Mouse (Mus musculus): ENCODE data around the gene Nadk. TPM values are rescaled to one million over a fixed set of nuclear protein-coding genes. Genes with fewer than 3 reads are reported as not detected.
"Not testable (repeated sequence)": the region's sequence is repeated elsewhere in the genome, so short reads cannot be mapped to it uniquely, and the experiment has no call there.

The Nadk gene
- polyA plus RNA-seq, 1 experiment, result 83.0 TPM

DNA sequence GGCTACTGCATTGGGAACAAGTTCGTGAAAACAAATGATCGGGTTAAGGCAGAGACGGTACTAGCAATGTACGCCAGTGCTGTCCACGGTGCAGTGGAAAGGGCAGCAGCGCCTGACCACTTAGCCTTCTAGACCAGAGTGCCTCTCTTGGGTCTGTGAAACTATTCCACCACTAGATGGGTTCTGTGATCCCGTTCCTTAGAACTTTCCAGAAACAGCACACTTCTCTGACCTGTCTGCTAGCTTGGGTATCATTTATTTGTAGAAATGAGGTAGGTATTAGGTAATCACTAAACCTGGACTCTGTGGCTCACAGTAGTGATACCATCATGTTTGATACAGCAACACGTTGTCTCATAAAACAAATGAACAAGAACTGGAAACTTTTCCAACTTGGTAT is 4.4 kb downstream of the Nadk start:
- H3K79me2 ChIP-seq (ENCODE audit: control insufficient read depth, insufficient read depth), result peaks cover 75% of the 10 kb centered on the region
- no peak for TF ChIP-seq USF1 (IDR thresholded peaks at IDR 0.05; ENCODE audit: low read depth)
- TF ChIP-seq TCF12 (IDR thresholded peaks at IDR 0.05; ENCODE audit: insufficient read depth, poor library complexity, severe bottlenecking), result no peak
- no peak for TF ChIP-seq REST (IDR thresholded peaks at IDR 0.05; ENCODE audit: insufficient read depth, insufficient read length)
- no peak for TF ChIP-seq TCF3 (IDR thresholded peaks at IDR 0.05; ENCODE audit: insufficient read length, low read depth)
- no peak for TF ChIP-seq E2F4 (IDR thresholded peaks at IDR 0.05; ENCODE audit: insufficient read depth)
- TF ChIP-seq CEBPB (IDR thresholded peaks at IDR 0.05; ENCODE audit: insufficient read depth, poor library complexity, severe bottlenecking), result no peak
- no peak for TF ChIP-seq SRF (IDR thresholded peaks at IDR 0.05; ENCODE audit: control insufficient read depth, insufficient read length, low read depth)
- TF ChIP-seq POLR2AphosphoS2 (IDR thresholded peaks at IDR 0.05; ENCODE audit: insufficient read length, low read depth), result no peak
- no peak for TF ChIP-seq MYOG (IDR thresholded peaks at IDR 0.05; ENCODE audit: control insufficient read depth in 1 of 3, insufficient read depth in 1 of 3, insufficient read length in 2 of 3, low read depth in 2 of 3)
- no peak for TF ChIP-seq MYOD1 (IDR thresholded peaks at IDR 0.05; ENCODE audit: control insufficient read depth in 1 of 3, insufficient read length in 2 of 3, low read depth in 2 of 3)
- no peak for TF ChIP-seq POLR2A (IDR thresholded peaks at IDR 0.05; ENCODE audit: insufficient read length, low read depth)
- TF ChIP-seq MAX (IDR thresholded peaks at IDR 0.05; ENCODE audit: low read depth), result no peak
- H3ac ChIP-seq (ENCODE audit: control insufficient read depth, insufficient read length), result no peak overlapping the region
- H3K36me3 ChIP-seq (ENCODE audit: control insufficient read depth, insufficient read depth), result no peaks in the 10 kb centered on the region
- no peak overlapping the region for H3K4me2 ChIP-seq (ENCODE audit: low read depth)
- H3K27me3 ChIP-seq (ENCODE audit: control insufficient read depth, insufficient read depth, insufficient read length), result no peaks in the 10 kb centered on the region
- H3K4me3 ChIP-seq, result no peak overlapping the region

DNA sequence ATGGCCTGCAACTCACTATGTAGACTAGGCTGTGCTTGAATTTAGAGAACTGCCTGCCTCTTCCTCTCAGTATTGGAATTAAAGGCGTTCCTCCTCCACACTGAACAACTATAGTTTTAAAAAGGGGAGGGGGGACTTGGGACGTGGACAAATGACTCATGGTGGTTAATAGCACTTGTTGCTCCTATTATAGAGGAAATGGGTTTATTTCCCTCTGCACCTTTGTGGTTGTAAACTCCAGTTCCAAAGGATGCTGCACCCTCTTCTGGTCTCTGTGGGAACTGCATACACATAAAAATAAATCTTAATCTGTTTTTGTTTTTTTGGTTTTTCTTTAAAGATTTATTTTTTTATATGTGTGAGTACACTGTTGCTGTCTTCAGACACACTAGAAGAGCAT is 6.0 kb downstream of the Nadk start:
- H3K4me2 ChIP-seq (ENCODE audit: low read depth), result no peak overlapping the region
- no peak overlapping the region for H3K4me3 ChIP-seq
- no peaks in the 10 kb centered on the region for H3K36me3 ChIP-seq (ENCODE audit: control insufficient read depth, insufficient read depth)
- TF ChIP-seq SRF (IDR thresholded peaks at IDR 0.05; ENCODE audit: control insufficient read depth, insufficient read length, low read depth), result no peak
- TF ChIP-seq CEBPB (IDR thresholded peaks at IDR 0.05; ENCODE audit: insufficient read depth, poor library complexity, severe bottlenecking), result no peak
- no peaks in the 10 kb centered on the region for H3K27me3 ChIP-seq (ENCODE audit: control insufficient read depth, insufficient read depth, insufficient read length)
- peaks cover 91% of the 10 kb centered on the region for H3K79me2 ChIP-seq (ENCODE audit: control insufficient read depth, insufficient read depth)
- no peak overlapping the region for H3ac ChIP-seq (ENCODE audit: control insufficient read depth, insufficient read length)

DNA sequence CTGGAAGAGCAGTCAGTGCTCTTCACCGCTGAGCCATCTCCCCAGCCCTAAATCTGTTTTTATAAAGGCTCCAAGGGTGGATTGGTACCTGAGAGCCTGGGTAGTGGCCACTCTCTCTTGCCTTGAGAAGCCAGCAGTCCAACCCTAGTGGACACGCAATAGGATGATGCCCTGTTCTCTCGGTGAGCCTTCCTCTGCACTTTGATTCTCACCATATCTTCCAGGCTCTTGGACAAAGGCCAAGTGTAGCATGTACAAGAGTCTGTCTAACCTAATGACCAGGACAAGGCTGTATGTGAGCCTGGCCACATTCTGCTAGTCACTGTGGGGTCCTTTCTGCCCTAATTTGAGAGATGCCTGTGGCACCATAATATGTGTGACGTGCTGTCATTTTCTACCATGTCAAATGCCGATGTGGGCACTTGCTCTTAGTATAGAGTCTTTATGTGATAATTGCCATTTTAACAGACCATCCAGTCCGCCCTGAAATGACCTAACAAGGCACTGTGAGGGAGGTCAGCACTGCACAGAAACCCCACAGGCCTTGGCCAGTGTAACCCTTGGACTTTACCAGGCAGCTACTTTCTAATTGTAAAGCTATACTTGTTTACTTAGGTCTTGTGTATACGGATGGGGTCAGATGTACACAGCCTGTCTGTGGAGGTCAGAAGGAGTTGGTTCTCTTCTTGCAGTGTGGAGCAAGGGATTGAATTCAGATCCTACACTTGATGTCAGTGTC is 6.6 kb downstream of the Nadk start:
- Histone ChIP-seq H3K36me3 (ENCODE audit: control insufficient read depth, insufficient read depth) (no peaks in the 10 kb centered on the region), H3K79me2 (ENCODE audit: control insufficient read depth, insufficient read depth) (peaks cover 98% of the 10 kb centered on the region), H3ac (ENCODE audit: control insufficient read depth, insufficient read length) (no peak overlapping the region), H3K4me2 (ENCODE audit: low read depth) (no peak overlapping the region), H3K4me3 (no peak overlapping the region), H3K27me3 (ENCODE audit: control insufficient read depth, insufficient read depth, insufficient read length) (no peaks in the 10 kb centered on the region)
- TF ChIP-seq TCF3 (IDR thresholded peaks at IDR 0.05; ENCODE audit: insufficient read length, low read depth), result no peak
- TF ChIP-seq POLR2A (IDR thresholded peaks at IDR 0.05; ENCODE audit: insufficient read length, low read depth), result no peak
- TF ChIP-seq CEBPB (IDR thresholded peaks at IDR 0.05; ENCODE audit: insufficient read depth, poor library complexity, severe bottlenecking), result no peak
- TF ChIP-seq MYOD1 (IDR thresholded peaks at IDR 0.05; ENCODE audit: control insufficient read depth in 1 of 3, insufficient read length in 2 of 3, low read depth in 2 of 3), result no peak
- TF ChIP-seq POLR2AphosphoS2 (IDR thresholded peaks at IDR 0.05; ENCODE audit: insufficient read length, low read depth), result no peak
- no peak for TF ChIP-seq MYOG (IDR thresholded peaks at IDR 0.05; ENCODE audit: control insufficient read depth in 1 of 3, insufficient read depth in 1 of 3, insufficient read length in 2 of 3, low read depth in 2 of 3)
- TF ChIP-seq SRF (IDR thresholded peaks at IDR 0.05; ENCODE audit: control insufficient read depth, insufficient read length, low read depth), result no peak
- TF ChIP-seq MAX (IDR thresholded peaks at IDR 0.05; ENCODE audit: low read depth), result no peak

DNA sequence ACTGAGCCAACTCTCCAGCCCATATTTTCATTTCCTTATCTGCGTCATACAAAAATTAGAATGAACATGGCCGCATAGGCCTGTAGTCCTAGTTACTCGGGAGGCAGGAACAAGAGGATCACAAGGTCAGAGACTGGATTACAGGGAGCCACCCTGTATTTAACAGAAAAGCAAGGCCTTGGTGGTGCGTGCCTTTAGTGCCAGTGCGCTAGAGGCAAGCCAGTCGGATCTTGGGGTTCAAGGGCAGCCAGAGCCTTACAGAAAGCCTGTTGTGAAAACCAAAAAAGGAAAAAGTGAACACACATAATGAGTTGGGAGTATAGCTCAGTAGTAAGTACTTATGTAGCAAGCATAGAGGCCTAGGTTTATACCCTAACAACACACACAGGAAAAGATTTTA is 7.6 kb downstream of the Nadk start:
- no peaks in the 10 kb centered on the region for H3K27me3 ChIP-seq (ENCODE audit: control insufficient read depth, insufficient read depth, insufficient read length)
- no peak overlapping the region for H3K4me3 ChIP-seq
- no peak overlapping the region for H3ac ChIP-seq (ENCODE audit: control insufficient read depth, insufficient read length)
- H3K4me2 ChIP-seq (ENCODE audit: low read depth), result no peak overlapping the region
- H3K79me2 ChIP-seq (ENCODE audit: control insufficient read depth, insufficient read depth), result peaks cover 97% of the 10 kb centered on the region
- no peaks in the 10 kb centered on the region for H3K36me3 ChIP-seq (ENCODE audit: control insufficient read depth, insufficient read depth)
- TF ChIP-seq E2F4 (IDR thresholded peaks at IDR 0.05; ENCODE audit: insufficient read depth) (no peak), SRF (IDR thresholded peaks at IDR 0.05; ENCODE audit: control insufficient read depth, insufficient read length, low read depth) (no peak), REST (IDR thresholded peaks at IDR 0.05; ENCODE audit: insufficient read depth, insufficient read length) (no peak), TCF12 (IDR thresholded peaks at IDR 0.05; ENCODE audit: insufficient read depth, poor library complexity, severe bottlenecking) (no peak), MYOD1 (IDR thresholded peaks at IDR 0.05; ENCODE audit: control insufficient read depth in 1 of 3, insufficient read length in 2 of 3, low read depth in 2 of 3) (no peak), CEBPB (IDR thresholded peaks at IDR 0.05; ENCODE audit: insufficient read depth, poor library complexity, severe bottlenecking) (no peak), MAX (IDR thresholded peaks at IDR 0.05; ENCODE audit: low read depth) (no peak), POLR2A (IDR thresholded peaks at IDR 0.05; ENCODE audit: insufficient read length, low read depth) (no peak), POLR2AphosphoS2 (IDR thresholded peaks at IDR 0.05; ENCODE audit: insufficient read length, low read depth) (no peak), MYOG (IDR thresholded peaks at IDR 0.05; ENCODE audit: control insufficient read depth in 1 of 3, insufficient read depth in 1 of 3, insufficient read length in 2 of 3, low read depth in 2 of 3) (no peak), USF1 (IDR thresholded peaks at IDR 0.05; ENCODE audit: low read depth) (no peak), TCF3 (IDR thresholded peaks at IDR 0.05; ENCODE audit: insufficient read length, low read depth) (no peak)

DNA sequence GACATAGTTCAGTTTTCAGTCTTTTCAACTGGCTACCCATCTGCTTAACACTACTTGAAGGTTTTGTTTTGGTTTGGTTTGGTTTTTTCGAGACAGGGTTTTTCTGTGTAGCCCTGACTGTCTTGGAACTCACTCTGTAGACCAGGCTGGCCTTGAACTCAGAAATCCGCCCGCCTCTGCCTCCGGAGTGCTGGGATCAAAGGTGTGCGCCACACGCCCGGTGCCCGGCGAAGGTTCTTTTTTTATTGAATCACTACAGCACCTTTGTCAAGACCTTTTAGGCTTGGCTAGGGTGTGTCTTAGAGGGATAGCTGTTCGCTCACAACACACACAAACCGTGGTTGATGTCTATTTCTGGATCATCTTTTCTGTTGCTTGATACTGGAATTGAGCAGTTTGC is 8.1 kb downstream of the Nadk start:
- peaks cover 97% of the 10 kb centered on the region for H3K79me2 ChIP-seq (ENCODE audit: control insufficient read depth, insufficient read depth)
- not testable (repeated sequence) for H3K36me3 ChIP-seq (ENCODE audit: control insufficient read depth, insufficient read depth); H3K27me3 ChIP-seq (ENCODE audit: control insufficient read depth, insufficient read depth, insufficient read length); H3K4me3 ChIP-seq; H3ac ChIP-seq (ENCODE audit: control insufficient read depth, insufficient read length)
- H3K4me2 ChIP-seq (ENCODE audit: low read depth), result peak overlapping the region; percentile 64
